Mouse (Mus musculus) left cerebral cortex, postnatal 4 days (tissue): ENCODE measurements at regions not wholly inside any gene's neighbourhood (a gene's known extent, or its start where the extent isn't known, plus 50 kb on each side); places are given as distances from the start of the nearest gene placed in this dataset. TPM values are rescaled to one million over a fixed set of nuclear protein-coding genes. Genes with fewer than 3 reads are reported as not detected.

ENCODE experiments used
- DNase-seq: peaks from one replicate; pipeline ENCODE4 v3.0.0-alpha.2; 2022
- intact Hi-C: fragments of 180-260 bp; cut with DNase I; formaldehyde crosslinking; loops from one replicate; pipeline ENCODE4 v1.15.1; 2025
- microRNA-seq: library from miRNA; unstranded; fragments of <30 nt; microRNA quantifications from one replicate; pipeline ENCODE4 v1.2.0, GENCODE M21; 2022

DNA sequence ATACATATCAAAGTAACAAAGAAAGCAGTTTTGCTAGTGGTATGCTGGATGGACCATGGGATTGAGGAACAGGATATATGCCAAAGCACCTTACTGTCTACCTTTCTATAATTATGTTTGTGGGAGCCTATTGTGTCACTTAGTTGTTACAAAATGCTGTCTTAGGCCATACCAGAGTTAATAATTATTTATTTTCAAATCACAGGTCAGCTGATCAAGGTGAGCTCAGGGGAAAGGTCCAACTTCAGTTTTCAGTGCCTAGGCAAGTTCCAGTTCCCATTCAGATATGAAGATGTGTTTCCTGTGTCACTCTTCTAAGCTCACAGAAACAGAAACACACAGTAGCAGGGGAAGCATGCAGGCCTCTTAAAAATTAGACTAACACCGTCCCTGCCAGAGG lies 75.5 kb upstream of the Ell2 start:
- intact Hi-C loops = no loop called here
- DNase-seq = no peak

DNA sequence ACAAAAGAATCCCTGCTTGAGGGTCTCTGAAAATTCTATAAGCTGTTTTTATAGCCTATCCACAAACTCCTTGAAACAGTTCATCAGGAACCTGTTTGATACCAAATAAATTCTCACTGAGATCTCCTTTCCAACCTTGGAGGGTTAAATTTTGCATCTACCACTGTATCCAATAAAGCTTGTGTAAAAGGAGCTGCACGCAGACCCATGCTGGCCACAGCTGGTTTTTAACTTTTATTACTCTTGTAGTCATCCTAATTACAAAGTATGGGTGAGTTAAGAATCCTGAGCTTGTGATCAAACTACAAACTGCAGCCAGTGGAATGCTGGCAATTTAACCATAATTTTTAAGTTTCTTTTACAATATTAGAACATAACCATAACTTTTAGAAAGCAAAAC lies 59.0 kb upstream of the Ell2 start:
- DNase-seq = no peak
- intact Hi-C loops = no loop called here

DNA sequence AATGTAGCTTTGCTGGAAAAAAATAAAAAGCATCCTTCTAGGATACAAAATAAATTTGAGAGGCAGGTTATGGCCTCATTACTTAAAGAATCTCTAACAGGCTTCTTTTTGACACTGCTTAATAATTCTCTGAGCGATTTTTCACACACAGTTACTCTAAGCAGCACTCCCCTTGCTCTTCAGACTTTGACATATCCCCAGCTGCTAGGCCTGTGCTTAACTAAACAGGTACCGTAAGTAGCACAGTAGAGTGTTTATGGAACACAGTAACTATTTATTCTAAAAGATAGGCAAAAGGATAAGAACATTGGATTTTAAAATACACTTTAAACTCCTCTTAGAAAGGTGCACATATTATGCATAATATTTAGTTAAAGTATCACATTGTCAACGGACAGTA lies 54.6 kb upstream of the Ell2 start:
- DNase-seq = no peak
- intact Hi-C loops = no loop called here

DNA sequence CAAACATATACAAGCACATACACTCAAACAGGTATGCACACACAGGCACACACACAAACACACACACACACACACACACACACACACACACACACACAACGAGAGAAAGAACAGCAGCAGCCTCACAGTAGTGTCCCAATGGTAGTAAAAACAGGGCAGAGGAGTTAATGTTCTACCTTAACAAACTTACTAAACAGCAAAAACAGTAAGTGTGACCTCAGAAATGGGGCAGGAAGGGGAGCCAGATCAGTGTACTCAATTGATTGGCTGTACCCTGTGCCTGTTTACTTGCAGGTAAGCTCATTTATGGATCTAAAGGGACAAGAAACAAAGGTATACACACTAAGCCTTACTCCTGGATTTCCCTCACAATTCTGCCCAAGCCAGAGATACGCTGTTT lies 53.6 kb upstream of the Ell2 start:
- DNase-seq = no peak
- intact Hi-C loops = no loop called here

Small RNA genes in the stretch of these regions (microRNA-seq; reads per million reads assigned to microRNA genes)
- gene Mir682 = not detected
